Mouse (Mus musculus) liver, postnatal 0 days (tissue): ENCODE results near the gene Hist1h3g. TPM values are rescaled to one million over a fixed set of nuclear protein-coding genes. Genes with fewer than 3 reads are reported as not detected.

Experiments
- ATAC-seq: fragments of 200-750 bp; cut with Nextera tagmentation; 2 replicates; pipeline ENCODE4 v1.8.0; 2017; ENCODE audit warnings: mild to moderate bottlenecking, moderate library complexity
- DNase-seq: peaks from one replicate; pipeline ENCODE4 v3.0.0-alpha.2; 2016
- H3K27ac ChIP-seq: fragments of 300-500 bp; sonication (generic); 2 replicates; pipeline ENCODE4 v1.5.1; 2014; ENCODE audit warnings: antibody characterized with exemption, moderate library complexity, mild to moderate bottlenecking, low read depth
- H3K27me3 ChIP-seq: fragments of 300-500 bp; sonication (generic); 2 replicates; pipeline ENCODE4 v1.6.1; 2014; ENCODE audit warnings: low read length, control low read depth, mixed read lengths; ENCODE audit not compliant: insufficient read depth
- H3K36me3 ChIP-seq: fragments of 300-500 bp; sonication (generic); replicated peaks from 2 replicates; pipeline ENCODE4 v1.6.1; 2014; ENCODE audit warnings: mild to moderate bottlenecking, control low read depth, low read length, moderate library complexity, mixed read lengths; ENCODE audit not compliant: insufficient read depth
- H3K4me1 ChIP-seq: fragments of 300-500 bp; sonication (generic); 2 replicates; pipeline ENCODE4 v1.6.1; 2014; ENCODE audit warnings: antibody characterized with exemption, mild to moderate bottlenecking, control low read depth; ENCODE audit not compliant: insufficient read depth
- H3K4me2 ChIP-seq: fragments of 300-500 bp; sonication (generic); 2 replicates; pipeline ENCODE4 v1.6.1; 2014; ENCODE audit warnings: low read depth, mild to moderate bottlenecking, low read length, moderate library complexity, mixed read lengths
- H3K4me3 ChIP-seq: fragments of 300-500 bp; sonication (generic); 2 replicates; pipeline ENCODE4 v1.5.1; 2014; ENCODE audit warnings: low read depth, low read length
- H3K9ac ChIP-seq: fragments of 300-500 bp; sonication (generic); replicated peaks from 2 replicates; pipeline ENCODE4 v1.6.1; 2014; ENCODE audit warnings: mild to moderate bottlenecking, moderate library complexity
- H3K9me3 ChIP-seq: fragments of 300-500 bp; sonication (generic); 2 replicates; pipeline ENCODE4 v1.6.1; 2016; ENCODE audit warnings: mild to moderate bottlenecking, control low read depth, low read length, mixed read lengths
- CTCF ChIP-seq: sonication (generic); IDR thresholded peaks from 2 replicates; pipeline ENCODE4 v1.5.1; 2016; ENCODE audit warnings: antibody characterized with exemption, low read depth
- EP300 ChIP-seq: IDR thresholded peaks from 2 replicates; pipeline ENCODE4 v1.6.1; 2016; ENCODE audit warnings: antibody characterized with exemption, low read depth, mild to moderate bottlenecking
- WGBS: fragments of 180-500 bp; shearing (Covaris S2); extraction: QIAGEN DNeasy Blood & Tissue Kit; methylation state at CpG from one replicate; pipeline ENCODE4 v1.1.7; 2014; ENCODE audit not compliant: insufficient replicate concordance; 5-methylcytosine and 5-hydroxymethylcytosine counted together
- microRNA-seq: library from miRNA; unstranded; fragments of <30 nt; microRNA quantifications from one replicate; pipeline ENCODE4, GENCODE M21; 2016
- polyA plus RNA-seq: library from polyadenylated mRNA; unstranded; fragments of >200 nt; fragmentation: Nextera tagmentation; extraction: Ambion mirVana; gene quantifications from 2 replicates; pipeline ENCODE4 v1.2.1, GENCODE M21; 2015

Hist1h3g gene
- polyA plus RNA-seq, 1 experiment from 2014 or later, result 6.3 TPM

DNA sequence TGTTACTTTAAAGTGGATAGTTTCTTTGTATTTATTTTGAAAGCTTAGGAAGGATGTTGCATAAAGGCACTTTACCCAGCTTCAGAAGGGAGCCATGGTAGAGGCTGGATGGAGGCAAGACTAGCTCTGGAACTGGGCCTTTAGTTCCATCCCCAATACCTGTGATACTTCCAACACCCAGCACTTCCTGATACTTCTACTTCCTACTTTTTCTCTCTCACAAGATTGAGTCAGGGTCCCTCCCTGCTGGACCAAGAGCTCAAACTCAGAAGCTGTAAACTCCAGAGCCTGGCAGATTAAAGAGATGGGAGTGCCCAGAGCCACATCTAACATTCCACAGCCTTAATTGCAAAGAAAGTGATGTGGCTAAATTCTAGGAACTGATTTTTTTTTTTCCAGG, 49.1 kb downstream of the Hist1h3g start:
- DNase-seq, result no peak
- H3K27me3 ChIP-seq, result no peaks in the 10 kb centered on the region
- no peaks in the 10 kb centered on the region for H3K9me3 ChIP-seq
- peak overlapping the region; percentile 86 for H3K4me2 ChIP-seq
- TF ChIP-seq EP300 (no peak), CTCF (no peak)
- no peaks in the 10 kb centered on the region for H3K36me3 ChIP-seq
- ATAC-seq, result no peak
- peak overlapping the region; percentile 59 for H3K4me3 ChIP-seq
- peaks cover 29% of the 10 kb centered on the region for H3K4me1 ChIP-seq
- peak overlapping the region; percentile 99 for H3K27ac ChIP-seq
- peak overlapping the region; percentile 65 for H3K9ac ChIP-seq

DNA sequence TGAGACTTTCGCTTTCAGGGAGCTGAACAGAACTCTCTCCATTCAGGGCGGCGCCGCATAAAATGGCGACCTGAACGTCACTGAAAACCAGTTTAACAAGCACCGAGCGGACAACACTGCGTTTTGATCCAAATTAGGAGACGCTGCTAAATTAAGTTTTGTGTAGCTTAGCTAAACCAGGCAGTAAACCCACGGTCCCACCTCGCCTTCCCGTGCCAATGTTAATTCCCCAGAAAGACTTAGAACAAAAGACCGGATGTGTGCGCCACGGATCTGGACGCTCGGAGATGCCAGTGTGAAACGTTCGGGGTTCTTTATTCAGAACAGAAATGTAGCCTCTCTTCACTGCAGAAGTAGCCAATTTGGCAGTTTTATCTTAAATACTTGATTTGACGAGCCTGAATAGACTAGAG, 49.8 kb downstream of the Hist1h3g start:
- under 1% methylated on average over 21 of the region's 21 CpGs for WGBS
- H3K27me3 ChIP-seq, result no peaks in the 10 kb centered on the region
- peak overlapping the region; percentile 59 for H3K4me3 ChIP-seq
- ATAC-seq (peak; percentile 24), DNase-seq (peak; percentile 85)
- no peaks in the 10 kb centered on the region for H3K36me3 ChIP-seq
- H3K4me1 ChIP-seq, result peaks cover 29% of the 10 kb centered on the region
- peak overlapping the region; percentile 65 for H3K9ac ChIP-seq
- TF ChIP-seq CTCF (no peak), EP300 (0 out of 2 replicates have a peak, but pooled peaks have one; percentile 42)
- H3K27ac ChIP-seq, result peak overlapping the region; percentile 99
- H3K4me2 ChIP-seq, result peak overlapping the region; percentile 86
- H3K9me3 ChIP-seq, result no peaks in the 10 kb centered on the region

Small RNA genes lying within 50 kb of the gene (microRNA-seq; reads per million reads assigned to microRNA genes)
- gene Gm44297 (not detected), gene Gm44359 (not detected), gene Gm44394 (not detected), gene n-TStga1 (2.4 reads per million)

Other genes with a start within 250 kb of the Hist1h3g start
- gene Zfp322a, start 166.2 kb upstream of the Hist1h3g start, polyA plus RNA-seq, result 7.4 and 9.5 TPM in 2 replicates
- gene Abt1, start 111.6 kb upstream of the Hist1h3g start, polyA plus RNA-seq, result 4.3 and 4.8 TPM in 2 replicates
- 0.92 and 0.96 TPM in 2 replicates for gene Btn1a1, start 69.5 kb upstream of the Hist1h3g start, polyA plus RNA-seq
- not detected in 2 replicates for gene Btn2a2, start 46.6 kb upstream of the Hist1h3g start, polyA plus RNA-seq
- 7.2 and 7.5 TPM in 2 replicates for gene Hist1h4h, start 4.4 kb upstream of the Hist1h3g start, polyA plus RNA-seq
- gene Hist1h2af, start 1.5 kb upstream of the Hist1h3g start, polyA plus RNA-seq, result 9.7 and 9.8 TPM in 2 replicates
- 0.58 and 0.64 TPM in 2 replicates for gene Hist1h2bh, start 8.0 kb downstream of the Hist1h3g start, polyA plus RNA-seq
- 1.3 and 1.5 TPM in 2 replicates for gene Hist1h3f, start 8.6 kb downstream of the Hist1h3g start, polyA plus RNA-seq
- gene Hist1h4f, start 16.2 kb downstream of the Hist1h3g start, polyA plus RNA-seq, result 1.1 and 1.2 TPM in 2 replicates
- gene Hist1h1d, start 17.8 kb downstream of the Hist1h3g start, polyA plus RNA-seq, result 0.43 and 0.51 TPM in 2 replicates
- gene Hist1h3e, start 26.9 kb downstream of the Hist1h3g start, polyA plus RNA-seq, result 3.6 and 4.6 TPM in 2 replicates
- gene Hist1h2ae, start 35.8 kb downstream of the Hist1h3g start, polyA plus RNA-seq, result 62.4 and 66.0 TPM in 2 replicates
- 6.1 and 7.8 TPM in 2 replicates for gene Hist1h2bg, start 36.0 kb downstream of the Hist1h3g start, polyA plus RNA-seq
- gene Hist1h2bf, start 38.8 kb downstream of the Hist1h3g start, polyA plus RNA-seq, result 2.9 and 5.8 TPM in 2 replicates
- gene Hist1h2ad, start 39.0 kb downstream of the Hist1h3g start, polyA plus RNA-seq, result 2.0 and 2.6 TPM in 2 replicates
- gene Hist1h3d, start 40.3 kb downstream of the Hist1h3g start, polyA plus RNA-seq, result 4.7 and 5.8 TPM in 2 replicates
- gene Hist1h4d, start 46.2 kb downstream of the Hist1h3g start, polyA plus RNA-seq, result 89.1 and 94.3 TPM in 2 replicates
- gene Hist1h2be, start 85.7 kb downstream of the Hist1h3g start, polyA plus RNA-seq, result 0.49 and 0.51 TPM in 2 replicates
- gene Hist1h1e, start 87.1 kb downstream of the Hist1h3g start, polyA plus RNA-seq, result 13.3 and 16.0 TPM in 2 replicates
- gene Hist1h2ac, start 148.5 kb downstream of the Hist1h3g start, polyA plus RNA-seq, result 0.86 and 0.88 TPM in 2 replicates
- 168 and 180 TPM in 2 replicates for gene Hist1h2bc, start 148.8 kb downstream of the Hist1h3g start, polyA plus RNA-seq
- not detected in 2 replicates for gene Hist1h1t, start 160.4 kb downstream of the Hist1h3g start, polyA plus RNA-seq
- 6.2 and 6.5 TPM in 2 replicates for gene Hist1h4c, start 163.0 kb downstream of the Hist1h3g start, polyA plus RNA-seq
- 24.0 and 25.1 TPM in 2 replicates for gene Hfe, start 175.4 kb downstream of the Hist1h3g start, polyA plus RNA-seq
- gene Hist1h1c, start 203.4 kb downstream of the Hist1h3g start, polyA plus RNA-seq, result 69.6 and 74.1 TPM in 2 replicates
- gene Hist1h3c, start 210.2 kb downstream of the Hist1h3g start, polyA plus RNA-seq, result 2.8 and 3.5 TPM in 2 replicates
- gene Hist1h2bb, start 211.3 kb downstream of the Hist1h3g start, polyA plus RNA-seq, result 1.6 and 2.7 TPM in 2 replicates
- gene Hist1h2ab, start 215.7 kb downstream of the Hist1h3g start, polyA plus RNA-seq, result 46.5 and 47.4 TPM in 2 replicates
- gene Hist1h3b, start 216.8 kb downstream of the Hist1h3g start, polyA plus RNA-seq, result 10.2 and 16.0 TPM in 2 replicates
- gene Hist1h4b, start 221.6 kb downstream of the Hist1h3g start, polyA plus RNA-seq, result 2.5 and 3.2 TPM in 2 replicates
- gene Hist1h4a, start 225.8 kb downstream of the Hist1h3g start, polyA plus RNA-seq, result 0.40 and 0.49 TPM in 2 replicates
- gene Hist1h3a, start 227.0 kb downstream of the Hist1h3g start, polyA plus RNA-seq, result 6.1 and 7.5 TPM in 2 replicates
- 2.8 and 4.6 TPM in 2 replicates for gene Hist1h1a, start 228.2 kb downstream of the Hist1h3g start, polyA plus RNA-seq
- not detected in 2 replicates for gene Trim38, start 234.5 kb downstream of the Hist1h3g start, polyA plus RNA-seq